Mouse (Mus musculus): Measurements from ENCODE around the gene Pigb. TPM values are rescaled to one million over a fixed set of nuclear protein-coding genes. Genes with fewer than 3 reads are reported as not detected.

Pigb gene
- polyA plus RNA-seq, 1 experiment: 18.7 TPM

DNA sequence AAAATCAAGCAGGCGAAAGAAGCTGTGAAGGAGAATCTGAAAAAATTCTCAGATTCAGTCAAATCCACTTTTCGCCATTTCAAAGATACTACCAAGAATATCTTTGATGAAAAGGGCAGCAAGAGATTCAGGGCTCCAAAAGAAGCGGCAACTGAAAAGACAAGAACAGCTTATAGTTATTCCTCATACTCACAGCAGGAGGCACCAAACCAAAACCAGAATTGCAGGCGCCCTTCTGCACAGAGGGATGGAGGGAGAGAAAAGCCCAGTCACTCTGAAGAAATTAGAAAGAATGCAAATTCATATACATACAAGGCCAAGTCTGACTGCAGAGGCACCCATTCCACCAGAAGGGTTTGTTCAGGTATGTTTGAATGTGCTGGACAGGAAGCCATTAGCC, 27.5 kb downstream of the Pigb start:
- TF ChIP-seq CTCF (IDR thresholded peaks at IDR 0.05; ENCODE audit: borderline replicate concordance, extremely low read depth, insufficient read depth, insufficient read length) (peak; percentile 6; the same call in 1 of the 2 replicates), POLR2A (IDR thresholded peaks at IDR 0.05; ENCODE audit: borderline replicate concordance, extremely low read depth, insufficient read depth, insufficient read length, poor library complexity, severe bottlenecking) (no peak)
- no peak for DNase-seq (ENCODE audit: low read depth)

DNA sequence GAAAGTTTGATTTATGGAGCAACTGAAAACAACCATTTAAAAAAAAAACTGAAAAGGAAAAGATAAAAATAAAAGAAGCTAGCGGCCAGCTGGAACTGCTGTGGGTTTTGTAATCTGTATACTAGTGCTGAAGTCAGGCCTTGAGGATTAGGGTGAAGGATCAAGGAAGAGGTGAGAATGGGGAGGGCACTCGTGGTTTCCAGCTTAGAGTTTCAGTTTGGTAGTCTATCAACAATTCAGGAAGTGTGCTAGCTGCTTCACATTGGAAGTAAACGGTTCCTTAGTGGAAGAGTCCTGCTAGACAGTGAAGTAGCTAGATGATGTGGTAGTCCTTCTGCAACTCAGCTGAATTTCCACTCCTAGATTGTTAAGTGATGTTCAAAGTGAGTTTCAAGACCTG, 31.8 kb downstream of the Pigb start:
- TF ChIP-seq CTCF (IDR thresholded peaks at IDR 0.05; ENCODE audit: borderline replicate concordance, extremely low read depth, insufficient read depth, insufficient read length): no peak
- no peak for TF ChIP-seq POLR2A (IDR thresholded peaks at IDR 0.05; ENCODE audit: borderline replicate concordance, extremely low read depth, insufficient read depth, insufficient read length, poor library complexity, severe bottlenecking)
- no peak for DNase-seq (ENCODE audit: low read depth)

GRCm38 (mm10) chr9:73006175-73006574, 34.0 kb downstream of the Pigb start:
- DNase-seq (ENCODE audit: low read depth): no peak
- TF ChIP-seq POLR2A (IDR thresholded peaks at IDR 0.05; ENCODE audit: borderline replicate concordance, extremely low read depth, insufficient read depth, insufficient read length, poor library complexity, severe bottlenecking) (no peak), CTCF (IDR thresholded peaks at IDR 0.05; ENCODE audit: borderline replicate concordance, extremely low read depth, insufficient read depth, insufficient read length) (peak; percentile 9; the same call in 1 of the 2 replicates)

DNA sequence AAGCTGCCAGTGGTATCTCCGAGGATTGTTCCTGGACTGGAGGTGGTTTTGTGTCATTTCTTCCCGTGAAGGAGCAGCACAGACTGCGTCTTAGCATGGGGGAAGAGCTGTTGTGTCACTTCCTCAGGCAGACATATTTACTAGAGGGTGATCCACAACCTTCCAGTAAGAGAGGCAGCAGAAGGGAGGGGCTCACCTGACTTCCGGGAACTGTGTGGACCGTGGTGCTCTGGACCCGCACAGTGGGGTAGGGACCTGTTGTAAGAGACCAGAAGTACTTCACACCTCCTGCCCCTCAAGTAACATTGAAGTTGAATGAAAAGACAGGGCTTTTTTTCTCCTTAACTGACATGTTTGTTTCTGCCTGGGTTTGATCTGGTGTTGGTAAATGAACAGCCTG, 35.1 kb downstream of the Pigb start:
- TF ChIP-seq CTCF (IDR thresholded peaks at IDR 0.05; ENCODE audit: borderline replicate concordance, extremely low read depth, insufficient read depth, insufficient read length): no peak
- TF ChIP-seq POLR2A (IDR thresholded peaks at IDR 0.05; ENCODE audit: borderline replicate concordance, extremely low read depth, insufficient read depth, insufficient read length, poor library complexity, severe bottlenecking): no peak
- DNase-seq (ENCODE audit: low read depth): no peak

DNA sequence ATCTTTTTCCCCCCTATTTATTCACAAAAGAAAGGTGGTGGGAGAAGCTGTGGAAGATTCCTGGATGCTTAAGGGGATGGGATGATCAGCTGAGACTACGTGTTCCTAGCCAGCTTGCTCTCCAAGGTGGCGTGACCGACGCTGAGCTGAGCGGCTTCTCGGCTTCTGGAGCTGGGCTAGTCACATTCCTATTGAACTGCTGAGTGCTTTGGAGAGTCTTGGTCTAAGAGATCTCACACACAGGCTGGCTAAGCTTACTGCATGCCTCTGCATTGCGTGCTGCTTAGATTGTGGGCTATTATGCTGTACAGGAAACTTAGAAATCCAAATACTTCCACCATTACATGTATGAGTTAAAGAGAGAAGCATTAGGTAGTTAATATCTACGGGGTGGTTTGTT, 36.1 kb downstream of the Pigb start:
- TF ChIP-seq POLR2A (IDR thresholded peaks at IDR 0.05; ENCODE audit: borderline replicate concordance, extremely low read depth, insufficient read depth, insufficient read length, poor library complexity, severe bottlenecking): no peak
- TF ChIP-seq CTCF (IDR thresholded peaks at IDR 0.05; ENCODE audit: borderline replicate concordance, extremely low read depth, insufficient read depth, insufficient read length): no peak
- DNase-seq (ENCODE audit: low read depth): no peak

- TF ChIP-seq POLR2A (IDR thresholded peaks at IDR 0.05; ENCODE audit: borderline replicate concordance, extremely low read depth, insufficient read depth, insufficient read length, poor library complexity, severe bottlenecking) (no peak), CTCF (IDR thresholded peaks at IDR 0.05; ENCODE audit: borderline replicate concordance, extremely low read depth, insufficient read depth, insufficient read length) (no peak)
- DNase-seq (ENCODE audit: low read depth): peak; percentile 19
These were observed 38.0 kb downstream of the Pigb start for GRCm38 (mm10) chr9:73002177-73002576.

DNA sequence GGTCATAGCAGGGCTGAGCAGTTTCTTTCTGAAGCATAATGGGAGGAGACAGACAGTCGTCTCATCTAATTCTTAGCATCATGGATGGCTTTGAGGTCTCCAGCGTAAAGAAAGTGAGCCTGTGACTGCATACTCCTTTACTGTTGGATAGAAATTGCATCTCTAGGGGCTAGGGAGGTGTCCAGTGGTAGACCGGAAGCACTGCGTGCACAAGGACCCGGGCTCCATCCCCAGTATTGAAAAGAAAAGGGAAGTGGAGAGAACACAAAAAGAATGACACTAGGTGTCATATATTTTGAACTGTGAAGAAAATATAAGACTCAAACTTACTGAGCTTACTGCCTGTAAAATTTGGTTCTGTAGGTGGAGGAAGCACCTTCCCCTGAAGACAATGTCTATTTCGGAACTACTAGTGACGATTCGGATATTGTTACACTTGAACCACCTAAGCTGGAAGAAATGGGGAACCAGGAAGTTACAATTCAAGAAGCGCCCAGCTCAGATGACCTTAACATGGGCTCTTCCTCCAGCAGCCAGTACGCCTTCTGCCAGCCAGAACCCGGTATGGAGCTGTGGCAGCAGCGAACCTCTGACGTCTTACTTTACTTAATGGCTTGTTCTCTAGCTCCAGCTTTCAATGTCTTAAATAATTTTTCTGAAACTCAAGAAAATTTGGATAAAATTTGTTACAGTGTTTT, 38.7 kb downstream of the Pigb start:
- no peak for DNase-seq (ENCODE audit: low read depth)
- TF ChIP-seq POLR2A (IDR thresholded peaks at IDR 0.05; ENCODE audit: borderline replicate concordance, extremely low read depth, insufficient read depth, insufficient read length, poor library complexity, severe bottlenecking): no peak
- no peak for TF ChIP-seq CTCF (IDR thresholded peaks at IDR 0.05; ENCODE audit: borderline replicate concordance, extremely low read depth, insufficient read depth, insufficient read length)

DNA sequence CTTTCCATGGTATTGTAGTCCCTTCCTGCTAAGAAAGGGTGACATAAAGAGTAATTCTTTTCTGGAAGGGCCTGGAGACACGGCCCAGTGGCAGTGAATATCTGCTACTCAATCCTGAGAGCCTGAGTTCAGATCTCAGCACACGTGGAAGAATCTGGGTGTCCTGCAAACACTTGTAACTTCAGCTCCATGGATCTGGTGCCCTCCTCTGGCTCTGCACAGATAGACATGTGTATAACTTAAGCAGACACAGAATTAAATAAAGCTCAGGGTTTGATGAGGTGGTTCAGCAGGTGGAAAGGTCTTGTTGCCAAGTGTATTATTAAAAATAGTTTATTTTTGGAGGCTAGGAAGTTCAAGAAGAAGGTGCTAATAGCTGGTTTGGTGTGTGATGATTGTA, 39.7 kb downstream of the Pigb start:
- no peak for DNase-seq (ENCODE audit: low read depth)
- TF ChIP-seq POLR2A (IDR thresholded peaks at IDR 0.05; ENCODE audit: borderline replicate concordance, extremely low read depth, insufficient read depth, insufficient read length, poor library complexity, severe bottlenecking) (no peak), CTCF (IDR thresholded peaks at IDR 0.05; ENCODE audit: borderline replicate concordance, extremely low read depth, insufficient read depth, insufficient read length) (no peak)

DNA sequence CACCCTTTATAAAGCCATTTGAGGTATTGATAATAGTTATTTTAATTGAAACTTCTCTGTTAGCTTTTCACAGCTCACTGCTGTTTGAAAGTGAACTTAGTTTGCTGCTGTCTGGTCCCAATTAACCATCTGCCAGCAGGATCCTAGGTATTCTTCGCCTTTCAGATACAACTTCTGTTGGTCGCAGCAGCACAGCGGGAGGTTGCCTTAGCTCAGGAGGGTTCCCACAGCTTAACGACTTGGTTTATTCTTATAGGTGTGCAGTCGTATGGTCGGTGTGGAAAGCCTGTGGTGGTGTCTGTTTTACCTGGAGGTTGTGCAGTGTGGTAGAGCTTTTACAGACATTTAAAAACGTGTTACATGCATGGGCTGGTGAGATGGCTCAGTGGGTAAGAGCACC, 43.4 kb downstream of the Pigb start:
- no peak for DNase-seq (ENCODE audit: low read depth)
- no peak for TF ChIP-seq CTCF (IDR thresholded peaks at IDR 0.05; ENCODE audit: borderline replicate concordance, extremely low read depth, insufficient read depth, insufficient read length)
- no peak for TF ChIP-seq POLR2A (IDR thresholded peaks at IDR 0.05; ENCODE audit: borderline replicate concordance, extremely low read depth, insufficient read depth, insufficient read length, poor library complexity, severe bottlenecking)

DNA sequence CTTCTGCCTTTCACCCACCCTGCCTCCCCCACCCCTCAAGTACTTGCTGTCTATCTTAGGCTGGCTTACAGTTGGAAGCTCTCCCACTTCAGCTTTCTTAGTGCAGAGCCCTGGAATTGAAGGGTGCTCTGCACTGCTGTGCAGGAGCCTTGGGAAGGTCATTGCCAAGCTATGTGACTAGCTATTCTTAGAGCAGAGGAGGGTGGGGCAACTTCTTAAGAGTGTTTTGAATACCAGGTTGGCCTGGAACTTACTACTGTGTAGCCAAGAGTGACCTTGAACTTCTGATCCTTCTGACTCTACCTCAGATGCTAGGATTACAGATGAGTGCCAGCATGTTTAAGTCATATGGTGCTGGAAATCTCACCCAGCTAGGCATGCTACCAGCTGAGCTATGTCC, 44.0 kb downstream of the Pigb start:
- no peak for TF ChIP-seq POLR2A (IDR thresholded peaks at IDR 0.05; ENCODE audit: borderline replicate concordance, extremely low read depth, insufficient read depth, insufficient read length, poor library complexity, severe bottlenecking)
- TF ChIP-seq CTCF (IDR thresholded peaks at IDR 0.05; ENCODE audit: borderline replicate concordance, extremely low read depth, insufficient read depth, insufficient read length): no peak
- no peak for DNase-seq (ENCODE audit: low read depth)

DNA sequence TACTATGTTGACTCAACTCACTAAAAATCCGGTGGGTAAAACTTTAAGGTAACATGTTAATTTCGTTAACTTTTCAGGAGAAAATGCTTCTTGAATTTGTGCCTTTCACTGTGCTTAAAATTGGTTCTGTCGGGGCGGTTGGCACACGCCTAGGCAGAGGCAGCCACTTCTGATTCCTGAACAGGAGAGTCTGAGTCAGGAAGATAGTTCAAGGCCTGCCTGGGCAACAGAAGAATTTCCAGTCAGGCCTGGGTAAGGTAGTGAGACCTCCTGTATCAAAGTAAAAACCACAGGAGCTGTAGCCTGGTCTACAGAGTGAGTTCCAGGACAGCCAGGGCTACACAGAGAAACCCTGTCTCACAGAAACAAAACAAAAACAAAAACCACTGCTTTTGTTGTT, 47.6 kb downstream of the Pigb start:
- no peak for TF ChIP-seq POLR2A (IDR thresholded peaks at IDR 0.05; ENCODE audit: borderline replicate concordance, extremely low read depth, insufficient read depth, insufficient read length, poor library complexity, severe bottlenecking)
- TF ChIP-seq CTCF (IDR thresholded peaks at IDR 0.05; ENCODE audit: borderline replicate concordance, extremely low read depth, insufficient read depth, insufficient read length): no peak
- no peak for DNase-seq (ENCODE audit: low read depth)

- TF ChIP-seq CTCF (IDR thresholded peaks at IDR 0.05; ENCODE audit: borderline replicate concordance, extremely low read depth, insufficient read depth, insufficient read length): no peak
- TF ChIP-seq POLR2A (IDR thresholded peaks at IDR 0.05; ENCODE audit: borderline replicate concordance, extremely low read depth, insufficient read depth, insufficient read length, poor library complexity, severe bottlenecking): no peak
- no peak for DNase-seq (ENCODE audit: low read depth)
These were observed 48.8 kb downstream of the Pigb start for GRCm38 (mm10) chr9:72991420-72991819.
